Mouse (Mus musculus) layer of hippocampus, postnatal 10 days (tissue): ENCODE measurements around the gene Ewsr1. TPM values are rescaled to one million over a fixed set of nuclear protein-coding genes. Genes with fewer than 3 reads are reported as not detected.
A peak's percentile ranks its signal among the peaks of the same experiment; 100 is the strongest.
"Not testable (repeated sequence)": the region's sequence is repeated elsewhere in the genome, so short reads cannot be mapped to it uniquely, and the experiment has no call there.

Experiments
- DNase-seq, 2 experiments: peaks; one replicate each; pipeline ENCODE4 v3.0.0; 2021; ENCODE audit warnings: low spot score in 2 of 2
- total RNA-seq, 2 experiments: library from RNA; stranded (reverse); gene quantifications; 2 replicates each; pipeline ENCODE4 v1.2.3; 2021

Gene Ewsr1
- total RNA-seq, 2 experiments from 2014 or later, result 332 TPM

DNA sequence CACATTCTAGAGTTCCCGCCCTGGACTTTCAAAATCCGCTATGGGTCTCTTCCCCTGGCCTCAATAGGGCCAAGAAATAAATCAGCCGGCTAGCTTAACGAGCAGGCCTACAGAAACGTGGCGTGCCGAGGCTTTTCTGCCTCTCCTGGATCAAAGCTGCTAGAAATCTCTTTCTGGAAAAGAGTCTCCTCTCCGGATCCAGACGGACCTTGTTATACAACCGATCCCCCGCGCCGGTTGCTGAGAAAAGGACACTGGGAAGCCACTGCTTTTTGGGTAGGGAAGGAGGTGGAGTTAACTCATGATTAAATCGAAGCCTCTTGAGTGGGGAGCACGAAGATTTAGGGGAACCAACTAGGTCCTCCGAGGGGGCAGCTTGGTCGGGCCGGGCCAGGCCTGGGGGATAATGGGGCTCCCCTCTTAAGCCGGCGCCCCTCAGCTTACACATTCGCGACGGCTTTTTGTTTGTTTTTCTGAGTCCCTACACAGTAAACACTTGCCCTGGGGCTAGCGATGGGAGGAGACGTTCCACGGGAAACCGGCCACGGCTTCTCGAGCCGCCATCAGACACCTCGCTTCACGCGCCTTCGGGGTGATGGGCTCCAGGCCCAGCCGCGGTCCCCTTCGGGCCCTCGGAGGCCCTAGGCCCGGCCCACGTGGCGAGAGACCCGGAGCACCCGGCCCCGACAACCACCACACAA lies 881 bp downstream of the Ewsr1 start:
- DNase-seq, result peak in 1 of 2 experiments; percentile 50

DNA sequence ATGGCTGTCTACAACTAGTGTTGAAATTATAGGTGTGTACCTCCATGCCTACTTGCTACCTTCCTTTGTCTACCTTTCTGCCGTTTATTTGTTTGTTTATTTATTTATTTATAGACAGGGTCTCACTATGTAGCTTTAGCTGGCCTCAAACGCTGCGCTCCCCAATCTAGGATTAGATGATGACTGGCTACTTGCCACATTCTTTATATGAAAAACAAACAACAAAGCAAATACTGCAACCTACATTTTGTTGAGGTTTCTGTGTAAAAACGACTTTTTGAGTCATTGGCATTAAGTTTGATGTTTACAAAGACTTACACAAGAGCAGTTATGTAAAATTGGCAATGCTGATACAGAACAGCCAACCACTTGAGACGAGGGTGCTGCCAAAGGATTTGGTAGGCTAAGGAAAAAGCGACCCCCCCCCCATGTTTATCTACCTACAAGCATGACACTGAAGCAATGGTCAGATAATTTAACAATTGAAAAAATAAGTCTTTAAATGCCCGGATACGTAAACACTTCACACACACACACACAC lies 2.5 kb downstream of the Ewsr1 start:
- DNase-seq, result no peak

DNA sequence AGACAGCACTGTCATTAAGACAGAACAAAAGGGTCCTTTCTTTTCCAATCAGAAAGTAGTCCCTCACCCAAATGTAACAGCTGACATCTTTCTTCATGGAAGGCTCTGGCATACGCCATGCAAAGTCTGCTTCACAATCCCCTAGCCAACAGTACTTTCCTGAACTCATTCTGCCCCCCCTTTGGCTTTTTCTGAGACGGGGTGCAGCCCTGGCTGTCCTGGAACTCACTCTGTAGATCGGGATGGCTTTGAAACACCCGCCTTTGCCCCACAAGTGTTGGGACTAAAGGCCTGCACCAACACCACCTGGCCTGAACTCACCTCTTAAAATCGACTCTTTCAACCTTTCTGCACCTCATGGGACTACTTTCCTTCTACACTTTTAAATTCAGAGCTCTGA lies 3.2 kb downstream of the Ewsr1 start:
- no peak for DNase-seq

DNA sequence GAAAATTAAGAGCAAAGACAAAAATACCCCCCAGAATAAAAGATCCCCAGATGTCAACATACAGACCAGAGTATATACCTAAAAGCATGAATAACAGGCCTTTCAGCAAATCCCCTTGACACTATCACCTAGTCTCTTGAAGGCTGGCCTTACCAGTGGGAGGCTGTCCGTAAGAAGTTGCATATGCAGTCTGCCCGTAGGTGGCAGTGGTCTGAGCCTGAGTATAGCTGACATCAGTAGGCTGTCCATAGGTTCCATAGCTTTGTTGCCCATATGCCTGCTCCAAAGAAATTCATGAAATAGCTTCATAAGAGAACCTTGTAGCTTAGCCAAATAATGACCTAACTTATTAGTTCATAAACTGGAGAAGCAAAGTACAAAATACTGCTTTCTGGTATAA lies 7.4 kb downstream of the Ewsr1 start:
- no peak for DNase-seq

DNA sequence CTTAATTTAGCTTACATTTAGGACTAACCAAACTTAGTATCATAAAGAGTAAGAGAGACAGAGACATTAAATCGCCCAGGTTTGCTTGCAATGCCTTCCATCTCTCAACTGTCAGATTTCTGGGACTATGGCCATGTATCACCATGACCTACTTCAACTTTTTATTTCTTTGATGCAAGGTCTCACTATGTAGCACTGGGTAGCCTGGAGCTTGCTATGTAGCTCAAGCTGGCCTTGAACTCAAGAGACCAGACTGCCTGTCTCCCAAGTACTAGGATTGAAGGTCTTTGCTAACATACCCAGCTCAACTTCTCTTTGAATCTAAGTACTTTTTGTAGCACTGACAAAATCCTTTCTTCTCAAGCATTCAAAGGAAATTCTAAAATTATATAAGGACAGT lies 9.9 kb downstream of the Ewsr1 start:
- no peak for DNase-seq

DNA sequence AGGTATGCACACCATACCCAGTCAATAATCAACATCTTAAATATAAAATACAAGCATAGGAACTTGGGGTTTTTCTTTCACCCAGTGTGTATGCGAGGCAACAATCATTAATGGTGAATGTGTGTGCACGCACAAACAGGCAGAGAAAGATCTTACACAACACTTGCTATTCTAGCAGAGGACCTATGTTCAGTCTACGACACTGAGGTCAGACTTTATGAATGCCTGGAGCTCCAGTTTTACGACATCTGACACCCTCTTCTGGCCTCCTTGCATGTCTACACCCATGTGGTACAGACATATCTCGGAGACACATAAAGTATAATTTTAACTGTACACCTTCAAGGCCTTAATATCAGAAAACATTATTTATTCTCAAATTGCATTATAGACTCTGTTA lies 22.2 kb downstream of the Ewsr1 start:
- DNase-seq, result not testable (repeated sequence)

DNA sequence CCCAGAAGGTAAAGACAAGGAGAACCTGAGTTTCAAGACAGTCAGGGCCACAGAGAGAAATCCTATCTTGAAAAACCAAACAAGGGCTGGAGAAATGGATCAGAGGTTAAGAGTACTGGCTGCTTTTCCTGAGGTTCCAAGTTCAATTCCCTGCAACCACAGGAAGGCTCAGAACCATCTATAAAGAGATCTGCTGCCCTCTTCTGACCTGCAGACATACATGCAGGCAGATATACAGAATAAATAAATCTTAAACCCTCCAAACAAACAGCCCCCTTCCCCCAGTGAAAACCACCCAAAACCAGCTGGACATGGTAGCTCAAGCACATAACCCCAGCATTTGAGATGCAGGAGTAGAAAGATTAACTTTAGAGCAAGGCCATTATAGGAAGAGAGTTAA lies 23.3 kb downstream of the Ewsr1 start:
- DNase-seq, result no peak

DNA sequence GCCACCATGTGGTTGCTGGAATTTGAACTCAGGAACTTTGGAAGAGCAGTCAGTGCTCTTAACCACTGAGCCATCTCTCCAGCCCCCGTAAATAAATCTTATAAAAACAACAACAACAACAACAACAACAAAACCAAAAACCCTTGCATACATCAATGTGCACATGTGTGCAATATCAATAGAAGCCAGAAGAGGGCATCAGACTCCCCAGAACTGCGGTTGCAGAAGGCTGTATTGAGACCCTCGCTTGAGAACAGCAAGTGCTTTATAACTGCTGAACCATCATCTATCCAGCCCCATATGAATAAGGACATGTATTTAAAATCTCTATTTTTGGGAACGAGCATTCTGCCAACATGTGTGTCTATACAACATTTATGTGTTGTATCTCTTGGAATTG lies 24.2 kb downstream of the Ewsr1 start:
- no peak for DNase-seq

DNA sequence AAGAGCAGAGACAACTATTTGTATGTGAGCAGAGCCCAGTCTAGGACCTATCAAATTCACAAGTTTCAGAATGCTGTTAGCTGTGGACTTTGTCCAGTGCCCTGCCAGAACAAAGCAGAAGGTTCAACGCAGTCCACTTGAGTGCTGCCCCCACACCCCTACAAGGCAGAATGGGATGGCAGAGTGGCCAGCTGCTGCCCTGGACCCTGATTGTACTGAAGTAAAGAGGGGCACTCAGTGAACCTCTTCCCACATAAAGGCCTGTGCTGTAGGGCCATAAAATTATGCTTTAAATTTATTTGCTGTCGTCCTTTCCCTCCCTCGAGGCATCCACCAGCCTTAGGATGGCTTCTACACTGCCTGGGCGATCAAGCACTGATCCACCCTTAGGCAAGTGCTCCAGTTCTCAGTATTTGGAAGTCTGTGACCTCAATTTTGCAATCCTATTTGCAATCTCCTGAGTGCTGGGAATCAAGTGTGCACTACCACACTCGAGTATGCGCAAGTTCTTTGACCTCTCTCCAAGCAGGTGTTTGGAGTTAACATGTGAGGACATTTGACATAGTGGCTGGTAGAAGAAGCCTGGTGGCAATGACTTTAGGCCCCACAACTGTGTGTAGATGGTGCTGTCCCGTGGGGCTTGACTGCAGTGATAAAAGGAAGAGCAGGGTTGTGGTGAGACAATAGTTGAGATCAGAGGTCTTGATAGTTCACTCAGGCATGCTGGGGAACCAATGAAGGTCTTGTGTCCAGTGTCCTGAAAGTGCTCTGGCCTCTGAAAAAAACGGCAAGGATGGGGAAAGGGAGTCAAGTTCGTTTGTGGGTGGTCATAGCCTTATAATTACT lies 30.7 kb downstream of the Ewsr1 start:
- no peak for DNase-seq

DNA sequence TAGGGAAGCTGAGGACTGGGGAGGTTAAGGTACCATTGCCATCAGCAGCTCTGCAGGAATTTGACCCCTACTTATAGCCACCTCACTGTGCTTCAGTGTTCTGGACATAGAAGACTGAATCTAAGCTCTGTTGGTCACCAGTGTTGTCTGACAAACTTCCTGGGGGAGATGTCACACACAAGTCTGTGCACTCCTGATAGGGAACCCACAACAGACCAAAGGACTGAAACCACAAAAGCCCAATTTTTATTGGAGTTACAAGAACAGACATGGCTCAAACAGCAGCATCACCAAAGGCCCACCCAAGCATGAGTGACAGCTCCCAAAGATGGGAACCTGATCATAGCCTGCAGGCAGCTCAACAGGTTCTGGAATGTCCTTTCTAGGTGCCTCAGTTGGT lies 32.0 kb downstream of the Ewsr1 start:
- DNase-seq, result no peak

DNA sequence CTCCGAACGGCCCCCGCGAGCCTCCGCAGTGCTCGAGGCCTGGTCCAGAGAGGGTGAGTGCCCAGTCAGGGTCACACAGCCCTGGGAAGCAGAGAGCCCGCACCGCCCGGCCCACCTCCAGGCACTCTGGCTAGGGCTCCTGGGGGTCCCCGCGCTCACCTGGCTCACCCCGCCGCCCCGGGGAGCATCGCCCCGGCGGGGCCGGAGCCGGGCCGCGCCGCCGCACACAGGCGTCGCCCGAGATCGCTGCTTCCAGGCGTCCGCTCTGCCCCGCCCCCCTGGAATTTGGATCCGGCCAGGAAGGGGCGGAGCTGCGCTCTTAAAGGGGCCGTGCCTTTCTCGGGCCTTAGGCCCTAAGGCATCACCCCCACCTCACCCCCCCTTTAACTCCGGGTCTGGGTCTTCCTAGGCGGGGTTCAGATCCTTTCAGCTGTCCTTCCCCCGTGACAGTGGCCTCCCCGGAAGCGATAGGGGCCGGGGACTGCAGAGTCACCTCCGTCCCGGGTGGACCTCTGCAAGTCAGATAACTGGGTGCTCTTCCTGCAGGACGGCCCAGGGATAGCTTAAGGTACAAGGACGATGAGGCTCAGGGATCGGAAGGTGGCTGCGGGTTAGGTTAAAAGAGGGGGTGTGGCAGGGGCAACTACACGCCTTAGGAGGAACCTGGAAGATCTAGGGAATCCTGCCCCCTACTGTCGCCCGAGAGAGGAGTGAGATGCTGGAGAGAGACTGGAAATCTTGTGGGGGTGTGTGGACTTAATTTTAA lies 33.8 kb downstream of the Ewsr1 start, which contains the start of gene Gas2l1:
Gene Gas2l1 (minus strand): TSS at position 272 of the 766 bp plus-strand sequence.
- DNase-seq, result peak; percentile 87 to 90

DNA sequence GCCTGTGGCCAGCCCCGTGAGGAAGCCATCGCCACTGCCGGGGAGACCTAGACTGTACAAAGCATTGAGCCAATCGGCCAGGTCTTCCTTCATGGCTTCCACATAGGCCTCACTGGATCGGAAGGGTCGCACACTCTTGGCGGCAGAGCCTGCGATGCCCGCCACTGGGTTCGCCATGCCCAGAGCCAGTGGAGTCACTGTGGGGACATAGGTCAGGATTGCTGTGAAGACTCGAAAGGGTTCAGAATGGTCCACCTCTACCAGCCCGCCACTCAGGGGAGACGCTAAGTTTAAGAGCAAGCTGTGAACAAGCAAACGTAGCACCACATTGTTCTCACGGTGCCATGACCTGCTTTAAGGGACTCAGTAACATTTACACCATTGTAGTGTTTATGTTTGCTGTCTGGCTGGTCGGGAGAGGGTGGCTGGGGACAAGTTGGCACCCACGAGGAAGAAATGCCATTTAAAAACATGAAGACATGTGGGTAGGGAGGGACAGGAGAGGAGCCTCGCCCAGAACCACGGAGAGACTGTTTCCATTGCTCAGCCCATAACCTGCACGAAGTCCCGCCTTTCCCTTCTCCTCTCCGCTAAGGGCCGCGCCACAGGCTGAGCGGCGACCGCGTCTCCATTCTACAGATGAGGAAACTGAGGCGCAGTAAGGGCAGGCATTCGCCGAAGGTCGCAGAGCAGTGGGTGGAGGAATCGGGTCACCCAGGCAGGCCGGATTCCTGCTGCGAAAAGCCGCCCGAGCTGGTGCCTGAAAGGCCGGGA lies 34.6 kb downstream of the Ewsr1 start:
- no peak for DNase-seq

DNA sequence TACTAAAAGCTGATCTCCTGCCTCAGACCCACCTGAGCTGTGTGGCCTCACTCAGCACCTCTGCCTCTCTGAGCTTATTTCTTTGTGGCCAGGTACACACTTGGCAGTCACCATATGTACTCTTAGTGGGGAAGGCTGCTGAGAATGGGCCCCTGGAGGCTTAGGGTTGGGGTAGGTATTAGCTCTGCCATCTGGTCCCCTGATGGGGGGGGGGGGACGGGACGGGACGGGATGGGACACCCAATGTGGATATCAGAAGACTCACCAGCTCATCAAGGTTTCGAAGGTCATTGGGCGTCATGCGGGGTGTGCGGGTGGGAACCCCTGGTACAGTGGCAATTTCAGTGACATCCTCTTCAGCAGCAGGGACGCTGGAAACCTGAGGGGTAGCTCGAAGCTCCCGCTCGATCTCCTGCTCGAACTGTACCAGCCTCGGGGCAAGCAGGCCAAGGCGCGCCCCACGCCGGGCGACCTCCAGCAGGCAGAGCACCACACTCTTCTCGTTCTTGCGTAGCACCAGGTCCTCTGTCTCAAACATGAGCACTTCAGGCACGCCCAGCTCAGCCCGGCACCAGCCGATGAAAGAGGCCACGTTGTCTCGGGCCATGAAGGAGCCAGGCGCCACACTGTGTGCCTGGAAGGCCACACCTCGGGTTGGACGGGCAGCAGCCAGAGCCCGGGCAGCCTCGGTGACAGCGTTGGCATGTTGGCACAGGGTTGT lies 35.3 kb downstream of the Ewsr1 start:
- DNase-seq, result peak in 1 of 2 experiments; percentile 54

DNA sequence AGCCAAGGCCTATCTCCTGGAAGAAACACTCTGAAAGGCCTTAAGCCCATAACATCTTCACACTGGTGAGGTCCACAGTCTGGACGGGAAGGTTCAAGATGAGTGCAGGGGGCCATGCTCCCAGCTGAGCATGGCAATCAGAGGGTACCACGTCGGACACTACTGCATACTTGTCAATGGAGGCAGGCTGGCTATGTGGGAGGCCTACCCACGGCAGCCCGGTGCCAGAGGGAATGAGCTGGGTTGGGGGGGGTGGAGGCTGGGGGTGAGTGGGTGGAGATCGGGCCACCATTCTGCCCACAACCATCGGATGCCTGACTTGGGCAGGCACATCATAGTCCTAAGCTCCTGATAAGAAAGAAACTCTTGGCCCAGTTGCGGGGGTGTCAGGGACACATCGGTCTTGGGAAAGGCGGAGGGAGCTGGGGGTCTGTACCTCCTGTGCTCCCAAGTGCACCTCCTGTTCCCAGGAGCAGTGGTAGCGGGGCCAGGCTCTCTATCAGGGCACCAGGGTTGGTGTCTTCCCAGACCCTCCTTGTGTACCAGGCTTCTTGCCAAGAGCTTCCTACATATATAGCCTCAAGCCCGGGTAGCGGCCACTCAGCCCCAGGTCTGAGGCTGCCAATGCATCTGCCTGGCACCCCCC lies 36.1 kb downstream of the Ewsr1 start:
- DNase-seq, result no peak

DNA sequence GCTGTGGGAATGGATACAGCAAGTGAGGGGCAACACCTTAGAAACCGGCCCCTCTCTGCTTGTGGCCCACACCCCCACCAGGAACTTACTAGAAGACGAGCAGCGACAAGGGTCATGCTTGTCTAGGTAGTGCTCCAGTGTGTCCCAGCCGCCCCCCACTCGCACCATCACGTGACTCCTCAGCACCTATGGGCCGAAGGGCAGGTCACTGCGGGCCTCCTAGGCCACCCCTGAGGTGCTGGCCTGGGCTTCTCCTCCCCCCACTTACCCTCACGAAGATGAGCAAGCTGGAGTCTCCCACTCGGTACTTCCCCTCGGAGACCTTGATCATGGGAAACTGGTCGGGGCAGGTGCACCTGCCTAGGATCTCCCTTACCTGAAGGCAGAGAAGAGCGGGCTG lies 36.7 kb downstream of the Ewsr1 start:
- no peak for DNase-seq

DNA sequence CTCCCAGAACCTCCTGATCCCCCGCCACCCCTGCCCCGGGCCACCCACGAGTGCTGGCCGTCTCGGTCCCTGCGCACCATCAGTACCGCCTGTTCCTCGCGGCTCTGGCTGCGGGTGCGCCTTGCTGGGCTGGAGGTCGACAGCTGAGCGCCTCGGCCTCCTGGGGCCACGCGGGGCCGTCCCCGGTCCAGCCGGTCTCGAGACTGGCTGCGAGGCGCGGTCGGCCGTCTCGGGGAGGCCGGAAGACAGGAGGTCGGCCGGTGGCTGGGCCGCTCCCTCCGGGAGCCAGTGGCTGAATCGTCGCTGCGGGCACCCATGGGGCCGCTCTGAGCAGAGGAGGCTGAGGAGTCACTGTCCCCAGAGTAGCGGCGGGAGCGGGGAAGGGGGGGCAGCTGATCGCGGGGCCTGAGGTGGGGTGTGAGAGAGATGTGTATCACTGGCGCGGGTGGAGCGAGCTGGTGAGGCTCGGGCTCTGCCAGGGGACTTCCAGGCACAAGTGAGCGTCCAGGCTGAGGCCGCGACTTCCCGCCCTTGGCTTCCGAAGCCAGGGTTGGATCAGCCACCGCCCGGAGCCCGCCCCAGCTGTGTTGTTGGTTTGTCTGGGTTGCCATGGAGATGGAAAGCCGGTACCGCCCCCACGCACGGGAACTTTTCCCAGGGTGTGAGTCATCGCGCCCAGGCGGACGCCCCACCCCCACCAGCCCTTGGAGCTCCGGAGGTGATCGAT lies 37.5 kb downstream of the Ewsr1 start:
- peak; percentile 91 to 94 for DNase-seq

DNA sequence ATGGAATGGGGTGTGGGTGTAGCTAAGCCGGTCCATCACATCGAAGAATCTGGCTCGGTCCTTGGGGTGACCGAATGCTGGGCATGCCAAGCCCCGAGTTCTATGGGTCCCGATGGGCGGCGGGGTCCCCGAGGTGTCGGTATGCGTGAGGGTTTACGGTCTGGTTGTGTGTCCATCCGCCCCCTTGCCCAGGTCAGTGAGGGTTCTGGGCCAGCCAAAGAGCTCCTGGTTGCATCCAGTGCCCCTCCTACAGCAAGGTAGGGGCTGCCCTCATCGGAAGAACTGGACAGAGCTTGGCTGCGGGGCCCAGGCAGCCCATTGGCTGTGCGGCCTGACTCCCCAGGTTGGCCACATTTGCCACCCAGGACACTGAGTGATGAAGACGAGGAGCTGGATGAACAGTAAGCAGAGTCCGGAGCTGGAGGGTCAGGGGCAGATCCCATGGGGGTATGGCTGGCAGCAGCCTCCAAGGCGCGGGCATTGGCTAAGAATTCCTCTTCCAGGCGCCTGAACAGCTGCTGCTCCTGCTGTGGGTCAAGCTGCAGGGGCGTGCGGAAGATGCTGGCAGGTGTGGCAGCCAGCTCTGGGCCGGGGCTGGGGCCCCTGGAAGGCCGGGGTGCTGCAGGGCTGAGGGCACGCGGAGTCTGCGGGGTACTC lies 38.2 kb downstream of the Ewsr1 start:
- DNase-seq, result peak in 1 of 2 experiments; percentile 39

DNA sequence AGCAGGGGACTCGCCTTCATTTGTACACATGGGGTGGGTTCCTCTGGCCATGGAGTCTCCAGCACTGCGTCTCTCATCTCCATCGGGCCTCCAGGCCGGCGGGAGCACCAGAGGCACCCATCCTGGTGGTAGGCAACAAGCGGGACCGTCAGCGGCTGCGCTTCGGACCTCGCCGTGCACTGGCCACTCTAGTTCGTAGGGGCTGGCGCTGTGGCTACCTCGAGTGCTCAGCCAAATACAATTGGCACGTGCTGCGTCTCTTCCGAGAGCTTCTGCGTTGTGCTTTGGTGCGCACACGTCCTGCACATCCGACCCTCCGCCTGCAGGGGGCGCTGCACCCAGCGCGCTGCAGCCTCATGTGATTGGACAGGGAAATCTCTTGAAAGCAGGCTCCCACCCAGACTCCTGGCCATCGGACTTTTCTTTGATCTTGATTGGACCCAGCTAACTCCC lies 39.3 kb downstream of the Ewsr1 start:
- DNase-seq, result peak; percentile 66 to 74
